Mouse (Mus musculus) heart, adult 2 months (tissue): ENCODE measurements around the gene Stc2.

Experiments used
- CTCF ChIP-seq: fragments of 200-600 bp; IDR thresholded peaks from 2 replicates; pipeline ENCODE4 v1.8.1; 2022; ENCODE audit warnings: antibody characterized with exemption, mild to moderate bottlenecking, moderate library complexity
- POLR2A ChIP-seq: fragments of 200-500 bp; IDR thresholded peaks from 2 replicates; pipeline ENCODE4 v1.6.1; 2011; ENCODE audit warnings: mild to moderate bottlenecking, low read depth, low read length, control low read depth; ENCODE audit not compliant: insufficient read depth

DNA sequence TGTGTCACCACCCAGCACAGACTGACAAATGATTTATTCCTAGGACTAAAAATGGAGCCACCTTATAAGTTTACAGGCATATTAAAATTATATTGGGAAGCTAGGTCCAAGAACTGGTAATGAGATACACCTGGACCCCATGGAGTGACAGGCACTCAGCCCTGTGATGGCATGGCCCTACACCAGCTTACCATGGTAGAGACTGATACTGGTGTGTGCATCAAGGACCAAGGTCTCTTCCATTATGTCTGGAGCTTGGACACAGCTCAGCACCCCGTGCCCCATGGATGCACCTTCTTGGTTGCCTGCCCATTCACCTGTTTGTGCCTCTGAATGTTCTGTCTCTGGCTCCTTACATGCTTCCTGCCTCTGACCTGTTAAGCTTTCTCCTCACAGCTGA lies 36.9 kb upstream of the Stc2 start:
- no peak for TF ChIP-seq POLR2A
- no peak for TF ChIP-seq CTCF
